Mouse (Mus musculus): ENCODE data around the gene Rhbdl1.

Rhbdl1 gene

GRCm38 (mm10) chr17:25864311-25864710 lies 27.2 kb upstream of the Rhbdl1 start:
- ChIA-PET CTCF (interaction anchor here in 2 of 4 experiments (0.6 kb wide), 2 partner anchors 15 to 551 kb away, joined by 3 to 5 read pairs; no protein-coding TSS in a partner anchor), POLR2A (interaction anchor here in 3 of 4 experiments (0.5 to 1.6 kb wide), 7 partner anchors 10 to 90 kb away, joined by 3 to 9 read pairs (median 4); partner anchors contain the start of genes Mettl26 (in 1 of the 3), Rhbdl1 (in 1 of the 3) and Rhot2 (in 1 of the 3))

GRCm38 (mm10) chr17:25863681-25864080 lies 26.6 kb upstream of the Rhbdl1 start:
- ChIA-PET CTCF (no interaction called here), POLR2A (interaction anchor here in 2 of 4 experiments (0.6 to 4.2 kb wide), 7 partner anchors 11 to 91 kb away, joined by 3 to 18 read pairs (median 5); partner anchors contain the start of genes Mettl26 (in 2 of the 2), Rhbdl1 (in 1 of the 2), Rhot2 (in 1 of the 2) and Stub1 (in 1 of the 2))

- ChIA-PET CTCF (interaction anchor here (0.6 to 1.0 kb wide), 7 partner anchors 13 to 315 kb away, joined by 3 read pairs; partner anchors contain the start of gene Mettl26 (in 1 of the 4)), POLR2A (interaction anchor here (0.5 to 4.2 kb wide), 26 partner anchors 10 to 457 kb away, joined by 3 to 18 read pairs (median 4); partner anchors contain the start of genes Stub1 (in 3 of the 4), Capn15 (in 2 of the 4), Mettl26 (in 2 of the 4) and Rhbdl1 (in 2 of the 4))
These were observed 24.9 kb upstream of the Rhbdl1 start for GRCm38 (mm10) chr17:25861704-25862612.

GRCm38 (mm10) chr17:25860832-25861703 lies 24.0 kb upstream of the Rhbdl1 start, which contains the start of gene Wdr90:
Gene Wdr90, minus strand, starts transcription at chr17:25861501.
- ChIA-PET CTCF (interaction anchor here (0.6 to 1.1 kb wide), 7 partner anchors 14 to 316 kb away, joined by 3 to 4 read pairs (median 3); partner anchors contain the start of genes Chtf18 (in 1 of the 4), Mettl26 (in 1 of the 4) and Rpusd1 (in 1 of the 4)), POLR2A (interaction anchor here (0.5 to 4.2 kb wide), 30 partner anchors 8 to 456 kb away, joined by 3 to 18 read pairs (median 4); partner anchors contain the start of genes Stub1 (in 3 of the 4), Capn15 (in 2 of the 4), Jmjd8 (in 2 of the 4) and Mettl26 (in 2 of the 4))

- ChIA-PET POLR2A (interaction anchor here in 3 of 4 experiments (1.0 to 4.2 kb wide), 13 partner anchors 8 to 107 kb away, joined by 3 to 18 read pairs (median 5); partner anchors contain the start of genes Jmjd8 (in 2 of the 3), Rhot2 (in 2 of the 3), Mcrip2 (in 1 of the 3) and Mettl26 (in 1 of the 3)), CTCF (interaction anchor here in 1 of 4 experiments (1.1 kb wide), 1 partner anchor 59 kb away, joined by 4 read pairs; no protein-coding TSS in a partner anchor)
These were observed 23.1 kb upstream of the Rhbdl1 start for GRCm38 (mm10) chr17:25860229-25860628.

- CTCF ChIA-PET: interaction anchor here in 3 of 4 experiments (0.6 to 1.5 kb wide), 13 partner anchors 10 to 874 kb away, joined by 3 to 9 read pairs (median 4); partner anchors contain the start of genes Stub1 (in 3 of the 3), Jmjd8 (in 1 of the 3) and Mcrip2 (in 1 of the 3)
These were observed 7.4 kb upstream of the Rhbdl1 start, which contains the start of gene Rhot2 for GRCm38 (mm10) chr17:25844396-25844901. Gene Rhot2, minus strand, starts transcription at chr17:25844851.

GRCm38 (mm10) chr17:25843636-25844395 lies 6.7 kb upstream of the Rhbdl1 start:
- CTCF ChIA-PET: interaction anchor here in 3 of 4 experiments (0.7 to 1.5 kb wide), 10 partner anchors 11 to 165 kb away, joined by 3 to 6 read pairs (median 4); partner anchors contain the start of genes Stub1 (in 3 of the 3), Jmjd8 (in 1 of the 3) and Mcrip2 (in 1 of the 3)
- POLR2A ChIA-PET: interaction anchor here in 3 of 4 experiments (0.5 to 8.7 kb wide), 35 partner anchors 7 to 1174 kb away, joined by 3 to 114 read pairs (median 4); partner anchors contain the start of genes Mcrip2 (in 3 of the 3), Stub1 (in 3 of the 3), Jmjd8 (in 2 of the 3) and Wdr90 (in 2 of the 3)

More at GRCm38 (mm10) chr17:25844396-25844901, 7.4 kb upstream of the Rhbdl1 start, which contains the start of gene Rhot2:
- POLR2A ChIA-PET: interaction anchor here in 3 of 4 experiments (0.5 to 8.7 kb wide), 38 partner anchors 8 to 1173 kb away, joined by 3 to 114 read pairs (median 4); partner anchors contain the start of genes Mcrip2 (in 3 of the 3), Stub1 (in 3 of the 3), Jmjd8 (in 2 of the 3) and Wdr90 (in 2 of the 3)

- ChIA-PET POLR2A (interaction anchor here in 3 of 4 experiments (1.0 to 8.7 kb wide), 3 partner anchors 10 to 23 kb away, joined by 3 to 114 read pairs (median 14); partner anchors contain the start of genes Stub1 (in 2 of the 3) and Jmjd8 (in 1 of the 3)), CTCF (interaction anchor here in 1 of 4 experiments (1.3 kb wide), 1 partner anchor 11 kb away, joined by 3 read pairs; the partner anchor contains the start of gene Stub1)
These were observed 6.0 kb upstream of the Rhbdl1 start for GRCm38 (mm10) chr17:25843122-25843521.

- ChIA-PET POLR2A (interaction anchor here (0.6 to 8.7 kb wide), 7 partner anchors 9 to 352 kb away, joined by 3 to 114 read pairs (median 3); partner anchors contain the start of genes Stub1 (in 3 of the 4) and Jmjd8 (in 2 of the 4)), CTCF (interaction anchor here in 2 of 4 experiments (0.7 to 1.3 kb wide), 2 partner anchors 10 to 25 kb away, joined by 3 to 6 read pairs; partner anchors contain the start of gene Stub1 (in 1 of the 2))
These were observed 5.4 kb upstream of the Rhbdl1 start for GRCm38 (mm10) chr17:25842509-25842908.

- POLR2A ChIA-PET: interaction anchor here in 3 of 4 experiments (1.1 to 8.7 kb wide), 6 partner anchors 8 to 114 kb away, joined by 3 to 114 read pairs (median 4); partner anchors contain the start of genes Stub1 (in 3 of the 3), Chtf18 (in 1 of the 3), Jmjd8 (in 1 of the 3) and Rpusd1 (in 1 of the 3)
- CTCF ChIA-PET: no interaction called here
These were observed 4.2 kb upstream of the Rhbdl1 start, which contains the start of gene Gm20683 for GRCm38 (mm10) chr17:25841117-25841880. Gene Gm20683, minus strand, starts transcription at chr17:25841763.

- ChIA-PET POLR2A (interaction anchor here in 2 of 4 experiments (0.9 to 8.7 kb wide), 6 partner anchors 9 to 31 kb away, joined by 3 to 114 read pairs (median 5); partner anchors contain the start of genes Mcrip2 (in 2 of the 2), Stub1 (in 2 of the 2) and Jmjd8 (in 1 of the 2)), CTCF (no interaction called here)
These were observed 3.4 kb upstream of the Rhbdl1 start for GRCm38 (mm10) chr17:25840519-25840918.

GRCm38 (mm10) chr17:25839455-25840235 lies 2.5 kb upstream of the Rhbdl1 start:
- CTCF ChIA-PET: interaction anchor here in 2 of 4 experiments (0.6 to 0.7 kb wide), 2 partner anchors 116 to 233 kb away, joined by 3 read pairs; no protein-coding TSS in a partner anchor
- POLR2A ChIA-PET: interaction anchor here in 2 of 4 experiments (0.8 to 2.0 kb wide), 8 partner anchors 8 to 116 kb away, joined by 3 to 5 read pairs (median 4); partner anchors contain the start of gene Mcrip2 (in 2 of the 2)

- POLR2A ChIA-PET: interaction anchor here in 2 of 4 experiments (1.1 to 2.0 kb wide), 5 partner anchors 9 to 116 kb away, joined by 3 to 5 read pairs (median 5); partner anchors contain the start of gene Mcrip2 (in 2 of the 2)
- CTCF ChIA-PET: no interaction called here
These were observed 1.8 kb upstream of the Rhbdl1 start for GRCm38 (mm10) chr17:25838904-25839303.
